Comparison of ENCODE assay signal across 30 mouse cellular contexts in genomic region chr9:41129273-41129672, GRCm38 (mm10). TPM values are rescaled to one million over a fixed set of nuclear protein-coding genes. Genes with fewer than 3 reads are reported as not detected.
DNase-seq lines count a peak whose midpoint lies in the region; ATAC-seq lines count a peak whose summit lies in the region.
"Had no signal": no experiment of that assay in that cellular context is flagged by ENCODE, and none has a peak within 500 bp of the region (broad histone marks: within the 10 kb centered on the region; RNA-seq: fewer than 3 reads in every experiment).

No protein-coding gene starts in this region.

- ATAC-seq in common myeloid progenitor, adult 5-6 weeks (replicated peaks; ENCODE audit: low read depth, poor library complexity, severe bottlenecking): peak; percentile 48
- ATAC-seq in megakaryocyte progenitor cell, adult 5-6 weeks (replicated peaks; ENCODE audit: poor library complexity): peak; percentile 40
- ATAC-seq in hindbrain, embryonic 14.5 days (ENCODE audit: low FRiP score): no peak
- ATAC-seq: forebrain, embryonic 13.5 days; intestine, embryonic 15.5 days; lung, postnatal 0 days; midbrain, embryonic 16.5 days had no signal

- DNase-seq in thymus, postnatal 14 days: peak; percentile 35
- DNase-seq in thymus, adult 18-20 months: no peak
- DNase-seq in frontal cortex, adult 2 months (ENCODE audit: extremely low spot score in 1 of 2, low spot score in 1 of 2): no peak
- no peak for DNase-seq in hindbrain, embryonic 14.5 days (ENCODE audit: low spot score)
- DNase-seq in left cerebral cortex, postnatal 4 days: no peak
- DNase-seq: adrenal gland, postnatal 25 days; cerebellum, adult 18-20 months; cerebellum, postnatal 10 days; gastrocnemius, postnatal 36 days; heart, postnatal 10 days; kidney, adult 2 months; kidney, postnatal 36 days; layer of hippocampus, postnatal 36 days; liver, embryonic 13.5 days; lung, adult 18-20 months; right cerebral cortex, adult 18-20 months; spleen, adult 18-20 months had no signal

- no peaks in the 10 kb centered on the region for H3K9me3 ChIP-seq in hindbrain, embryonic 14.5 days (ENCODE audit: control insufficient read depth, low read length)
- H3K9me3 ChIP-seq: forebrain, embryonic 13.5 days; heart, embryonic 13.5 days; hindbrain, embryonic 15.5 days; intestine, embryonic 15.5 days; limb, embryonic 10.5 days; limb, embryonic 15.5 days; liver, embryonic 13.5 days had no signal

- H3K4me3 ChIP-seq in hindbrain, embryonic 14.5 days (replicated peaks; ENCODE audit: low read length): no peak overlapping the region
- H3K4me3 ChIP-seq: forebrain, embryonic 13.5 days; heart, embryonic 13.5 days; hindbrain, embryonic 15.5 days; intestine, embryonic 15.5 days; limb, embryonic 10.5 days; limb, embryonic 15.5 days; liver, embryonic 13.5 days had no signal

- 93% methylated on average over 3 of the region's 3 CpGs for WGBS in hindbrain, embryonic 14.5 days

- H3K27ac ChIP-seq in hindbrain, embryonic 14.5 days: no peak overlapping the region
- H3K27ac ChIP-seq: forebrain, embryonic 13.5 days; heart, embryonic 13.5 days; hindbrain, embryonic 15.5 days; intestine, embryonic 15.5 days; limb, embryonic 10.5 days; limb, embryonic 15.5 days; liver, embryonic 13.5 days; stomach, postnatal 0 days had no signal

- intact Hi-C loops in left cerebral cortex, postnatal 4 days (cut with DNase I): no loop called here

- H3K4me1 ChIP-seq in hindbrain, embryonic 14.5 days (replicated peaks; ENCODE audit: control insufficient read depth, insufficient read depth, low read length): no peaks in the 10 kb centered on the region
- H3K4me1 ChIP-seq: forebrain, embryonic 13.5 days; intestine, embryonic 15.5 days had no signal

- H3K9ac ChIP-seq in hindbrain, embryonic 14.5 days: no peak overlapping the region
- H3K9ac ChIP-seq: forebrain, embryonic 13.5 days; hindbrain, embryonic 15.5 days; intestine, embryonic 15.5 days; limb, embryonic 15.5 days; liver, embryonic 13.5 days had no signal

- H3K4me2 ChIP-seq in hindbrain, embryonic 14.5 days (replicated peaks): no peak overlapping the region
- H3K4me2 ChIP-seq: forebrain, embryonic 13.5 days; heart, embryonic 13.5 days; hindbrain, embryonic 15.5 days; intestine, embryonic 15.5 days; limb, embryonic 15.5 days; liver, embryonic 13.5 days; midbrain, embryonic 11.5 days had no signal

- no peaks in the 10 kb centered on the region for H3K36me3 ChIP-seq in hindbrain, embryonic 14.5 days (replicated peaks; ENCODE audit: control insufficient read depth, insufficient read depth)
- H3K36me3 ChIP-seq: hindbrain, embryonic 15.5 days; intestine, embryonic 15.5 days; limb, embryonic 10.5 days; limb, embryonic 15.5 days; liver, embryonic 13.5 days had no signal

- H3K27me3 ChIP-seq in hindbrain, embryonic 14.5 days (ENCODE audit: control insufficient read depth, insufficient read depth, low read length): no peaks in the 10 kb centered on the region
- H3K27me3 ChIP-seq: forebrain, embryonic 13.5 days; heart, embryonic 13.5 days; hindbrain, embryonic 15.5 days; intestine, embryonic 15.5 days; limb, embryonic 15.5 days; liver, embryonic 13.5 days; Patski had no signal

RNA-seq across cellular contexts. Expression of gene Ubash3b, which starts 32.2 kb away (rescaled TPM):
- 6.3 and 9.1 TPM in 2 replicates for total RNA-seq in common myeloid progenitor, adult 5-6 weeks (2017)
- total RNA-seq in megakaryocyte progenitor cell, adult 5-6 weeks (2015): 8.8 and 9.9 TPM in 2 replicates
- total RNA-seq in megakaryocyte progenitor cell, adult 5-6 weeks (2017): 5.3 and 5.8 TPM in 2 replicates
- 18.6 and 19.1 TPM in 2 replicates for polyA plus RNA-seq in frontal cortex, adult 2 months (2012; rRNA removed)
- 27.6 and 32.1 TPM in 2 replicates for polyA plus RNA-seq in hindbrain, embryonic 14.5 days (2014; fragmentation: Nextera tagmentation; extraction: Ambion mirVana)
- total RNA-seq in left cerebral cortex, postnatal 4 days (2021): 10 to 100 TPM; 24.9 to 29.0 TPM
